Mouse (Mus musculus): Measurements from ENCODE around the gene Eif3c.
A peak's percentile ranks its signal among the peaks of the same experiment; 100 is the strongest.

DNA sequence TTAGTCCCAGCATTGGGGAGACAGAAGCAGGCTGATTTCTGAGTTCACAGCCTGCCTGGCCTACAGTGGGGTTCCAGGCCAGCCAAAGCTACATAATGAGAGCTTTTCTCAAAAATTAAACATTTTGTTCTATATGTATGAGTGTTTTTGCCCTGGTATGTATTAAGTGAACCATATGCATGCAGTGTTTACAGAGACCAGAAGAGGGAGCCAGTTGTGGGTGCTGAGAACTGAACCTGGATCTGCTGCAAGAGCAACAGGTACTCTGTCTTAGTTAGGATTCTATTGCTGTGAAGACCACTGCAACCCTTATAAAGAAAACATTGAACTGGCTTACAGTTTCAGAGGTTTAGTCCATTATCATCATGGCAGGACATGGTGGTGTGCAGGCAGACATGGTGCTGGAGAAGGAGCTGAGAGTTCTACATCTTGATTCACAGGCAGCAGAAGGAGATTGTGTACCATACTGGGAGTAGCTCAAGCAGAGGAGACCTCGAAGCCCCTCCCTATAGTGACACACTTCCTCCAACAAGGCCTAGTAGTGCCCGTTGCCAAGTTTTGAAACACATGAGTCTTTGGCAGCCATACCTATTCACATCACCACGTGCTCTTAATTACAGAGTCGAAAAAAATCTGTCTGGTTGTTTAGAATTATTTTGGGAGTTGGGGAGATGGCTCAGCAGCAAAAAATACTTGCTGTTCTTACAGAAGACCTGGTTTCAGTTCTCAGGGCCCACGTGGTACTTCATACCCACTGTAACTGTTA lies 28.2 kb downstream of the Eif3c start:
- peak; percentile 45; the same call in 1 of the 2 replicates for TF ChIP-seq CTCF (IDR thresholded peaks at IDR 0.05; ENCODE audit: low read depth, low read length)
- no peak for TF ChIP-seq POLR2A (IDR thresholded peaks at IDR 0.05; ENCODE audit: extremely low read depth, insufficient read depth, low read length)
